Mouse (Mus musculus): ENCODE data around the gene Ikbke. TPM values are rescaled to one million over a fixed set of nuclear protein-coding genes. Genes with fewer than 3 reads are reported as not detected.

Ikbke gene
- polyA plus RNA-seq, 1 experiment from 2014 or later: 1.5 TPM

DNA sequence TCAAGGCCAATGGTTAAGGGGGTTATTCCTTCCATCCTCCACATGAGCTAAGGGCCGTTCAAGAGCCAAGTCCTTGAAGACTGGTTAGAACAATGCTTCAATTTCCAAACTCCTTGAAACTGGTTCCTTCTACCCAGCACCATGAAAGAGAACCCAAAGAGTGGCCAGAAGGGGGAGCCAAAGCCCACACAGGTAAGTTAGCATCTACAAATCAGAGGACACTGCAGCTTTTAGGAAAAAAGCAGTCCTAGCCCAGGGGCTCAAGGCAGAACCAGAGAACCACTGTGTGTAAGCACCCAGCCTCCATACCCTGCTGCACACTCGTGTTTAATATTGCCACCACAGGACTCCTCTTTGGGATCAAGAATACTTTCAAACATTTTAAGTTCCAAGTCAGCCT is 11.2 kb upstream of the Ikbke start:
- Histone ChIP-seq H3K27me3 (ENCODE audit: control insufficient read depth, insufficient read depth, low read length) (no peaks in the 10 kb centered on the region), H3K4me1 (ENCODE audit: control insufficient read depth, insufficient read depth, low read length) (no peaks in the 10 kb centered on the region), H3K4me2 (ENCODE audit: low read depth, severe bottlenecking) (no peak overlapping the region), H3K36me3 (ENCODE audit: control insufficient read depth, insufficient read depth, low read length) (peaks cover 2% of the 10 kb centered on the region; the same call in 1 of the 2 replicates), H3K9ac (ENCODE audit: low read length) (no peak overlapping the region), H3K9me3 (ENCODE audit: control insufficient read depth, low read length) (no peaks in the 10 kb centered on the region), H3K4me3 (ENCODE audit: low read depth, low read length) (no peak overlapping the region), H3K27ac (replicated peaks; ENCODE audit: low read depth, low read length) (no peak overlapping the region)
- WGBS: 43% methylated on average over 2 of the region's 2 CpGs
- ATAC-seq (ENCODE audit: insufficient number of reproducible peaks, low FRiP score, low TSS enrichment, low read depth) (no peak), DNase-seq (ENCODE audit: low spot score) (peak; percentile 78)

DNA sequence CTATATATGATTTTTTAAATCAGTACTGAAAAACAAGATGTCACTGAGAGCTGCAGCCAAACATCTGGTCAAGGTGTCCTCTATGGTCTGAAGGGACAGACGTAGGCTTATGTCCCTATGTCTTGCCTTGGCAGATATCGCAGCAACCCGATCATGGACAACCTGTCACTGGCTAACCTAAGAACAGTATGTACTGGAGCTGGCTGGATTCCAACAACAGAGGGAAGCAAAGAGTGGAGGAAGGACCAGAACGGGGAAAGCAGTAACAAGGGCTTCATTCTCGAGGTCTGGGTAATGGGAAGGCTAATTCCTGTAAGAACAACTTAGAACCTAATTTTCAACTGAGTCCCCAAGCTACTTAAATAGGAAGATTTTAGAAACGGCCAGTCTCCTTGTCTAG is 9.5 kb upstream of the Ikbke start:
- no peaks in the 10 kb centered on the region for H3K4me1 ChIP-seq (ENCODE audit: control insufficient read depth, insufficient read depth, low read length)
- H3K27ac ChIP-seq (replicated peaks; ENCODE audit: low read depth, low read length): no peak overlapping the region
- no peaks in the 10 kb centered on the region for H3K36me3 ChIP-seq (ENCODE audit: control insufficient read depth, insufficient read depth, low read length)
- ATAC-seq (ENCODE audit: insufficient number of reproducible peaks, low FRiP score, low TSS enrichment, low read depth) (no peak), DNase-seq (ENCODE audit: low spot score) (no peak)
- no peaks in the 10 kb centered on the region for H3K9me3 ChIP-seq (ENCODE audit: control insufficient read depth, low read length)
- no peaks in the 10 kb centered on the region for H3K27me3 ChIP-seq (ENCODE audit: control insufficient read depth, insufficient read depth, low read length)
- no peak overlapping the region for H3K4me2 ChIP-seq (ENCODE audit: low read depth, severe bottlenecking)
- no peak overlapping the region for H3K9ac ChIP-seq (ENCODE audit: low read length)
- H3K4me3 ChIP-seq (ENCODE audit: low read depth, low read length): no peak overlapping the region
- 92% methylated on average over 6 of the region's 6 CpGs for WGBS

DNA sequence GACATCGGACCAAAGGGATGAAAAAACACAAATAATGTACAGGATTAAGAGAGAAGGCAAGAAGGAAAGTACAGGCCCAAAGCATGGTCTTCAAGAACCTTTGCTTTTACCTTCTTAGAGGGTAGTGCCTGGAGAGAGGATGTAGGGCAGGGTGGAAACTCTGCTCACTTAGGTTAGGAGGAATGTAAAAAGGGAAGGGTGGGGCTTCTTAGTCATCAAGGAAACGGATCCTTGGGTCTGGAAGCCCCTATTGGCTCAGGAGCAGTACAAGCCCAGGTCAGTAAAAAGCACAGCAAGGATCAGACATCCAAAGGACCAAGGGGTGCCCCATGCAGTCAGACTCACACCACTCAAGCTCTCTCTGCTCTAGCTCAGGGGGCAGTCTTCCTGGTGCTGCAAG is 7.9 kb upstream of the Ikbke start:
- no peak overlapping the region for H3K4me3 ChIP-seq (ENCODE audit: low read depth, low read length)
- no peak overlapping the region for H3K27ac ChIP-seq (replicated peaks; ENCODE audit: low read depth, low read length)
- no peak overlapping the region for H3K9ac ChIP-seq (ENCODE audit: low read length)
- H3K27me3 ChIP-seq (ENCODE audit: control insufficient read depth, insufficient read depth, low read length): no peaks in the 10 kb centered on the region
- H3K4me2 ChIP-seq (ENCODE audit: low read depth, severe bottlenecking): no peak overlapping the region
- ATAC-seq (ENCODE audit: insufficient number of reproducible peaks, low FRiP score, low TSS enrichment, low read depth) (no peak), DNase-seq (ENCODE audit: low spot score) (no peak)
- H3K36me3 ChIP-seq (ENCODE audit: control insufficient read depth, insufficient read depth, low read length): no peaks in the 10 kb centered on the region
- 77% methylated on average over 2 of the region's 2 CpGs for WGBS
- no peaks in the 10 kb centered on the region for H3K9me3 ChIP-seq (ENCODE audit: control insufficient read depth, low read length)
- H3K4me1 ChIP-seq (ENCODE audit: control insufficient read depth, insufficient read depth, low read length): no peaks in the 10 kb centered on the region

DNA sequence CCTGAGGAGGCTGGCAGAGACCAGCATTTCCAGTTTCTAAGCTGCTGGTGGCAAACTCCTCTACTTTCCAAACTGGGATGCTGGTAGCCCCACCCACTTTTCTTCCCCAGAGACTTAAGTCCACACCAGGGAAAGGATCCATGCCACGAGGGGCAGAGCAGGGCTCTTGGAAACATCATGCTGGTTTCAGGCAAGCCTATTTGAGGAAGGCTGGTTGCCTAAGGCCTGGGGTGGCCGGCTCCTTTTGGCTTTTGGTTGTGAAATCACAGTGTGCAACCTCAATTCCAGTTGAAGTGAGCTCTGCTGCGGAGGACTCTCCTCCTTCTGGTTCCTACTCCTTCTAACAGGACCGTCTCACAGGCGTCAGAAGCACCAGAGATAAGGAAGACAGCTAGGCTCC is 7.4 kb upstream of the Ikbke start:
- H3K4me3 ChIP-seq (ENCODE audit: low read depth, low read length): no peak overlapping the region
- H3K27me3 ChIP-seq (ENCODE audit: control insufficient read depth, insufficient read depth, low read length): no peaks in the 10 kb centered on the region
- no peaks in the 10 kb centered on the region for H3K9me3 ChIP-seq (ENCODE audit: control insufficient read depth, low read length)
- H3K9ac ChIP-seq (ENCODE audit: low read length): no peak overlapping the region
- H3K4me2 ChIP-seq (ENCODE audit: low read depth, severe bottlenecking): no peak overlapping the region
- WGBS: 73% methylated on average over 5 of the region's 5 CpGs
- no peak overlapping the region for H3K27ac ChIP-seq (replicated peaks; ENCODE audit: low read depth, low read length)
- H3K36me3 ChIP-seq (ENCODE audit: control insufficient read depth, insufficient read depth, low read length): no peaks in the 10 kb centered on the region
- ATAC-seq (ENCODE audit: insufficient number of reproducible peaks, low FRiP score, low TSS enrichment, low read depth) (no peak), DNase-seq (ENCODE audit: low spot score) (no peak)
- H3K4me1 ChIP-seq (ENCODE audit: control insufficient read depth, insufficient read depth, low read length): no peaks in the 10 kb centered on the region

GRCm38 (mm10) chr1:131284616-131285015 is 5.2 kb upstream of the Ikbke start:
- H3K27me3 ChIP-seq (ENCODE audit: control insufficient read depth, insufficient read depth, low read length): no peaks in the 10 kb centered on the region
- DNase-seq (ENCODE audit: low spot score) (no peak), ATAC-seq (ENCODE audit: insufficient number of reproducible peaks, low FRiP score, low TSS enrichment, low read depth) (no peak)
- H3K27ac ChIP-seq (replicated peaks; ENCODE audit: low read depth, low read length): no peak overlapping the region
- no peak overlapping the region for H3K4me3 ChIP-seq (ENCODE audit: low read depth, low read length)
- H3K4me1 ChIP-seq (ENCODE audit: control insufficient read depth, insufficient read depth, low read length): peaks cover under 1% of the 10 kb centered on the region; the same call in 1 of the 2 replicates
- 86% methylated on average over 4 of the region's 4 CpGs for WGBS
- no peaks in the 10 kb centered on the region for H3K9me3 ChIP-seq (ENCODE audit: control insufficient read depth, low read length)
- H3K9ac ChIP-seq (ENCODE audit: low read length): no peak overlapping the region
- no peaks in the 10 kb centered on the region for H3K36me3 ChIP-seq (ENCODE audit: control insufficient read depth, insufficient read depth, low read length)
- H3K4me2 ChIP-seq (ENCODE audit: low read depth, severe bottlenecking): no peak overlapping the region

- no peaks in the 10 kb centered on the region for H3K36me3 ChIP-seq (ENCODE audit: control insufficient read depth, insufficient read depth, low read length)
- ATAC-seq (ENCODE audit: insufficient number of reproducible peaks, low FRiP score, low TSS enrichment, low read depth): no peak
- H3K9me3 ChIP-seq (ENCODE audit: control insufficient read depth, low read length): no peaks in the 10 kb centered on the region
Observed at GRCm38 (mm10) chr1:131284167-131284566, 4.8 kb upstream of the Ikbke start.

GRCm38 (mm10) chr1:131281731-131282130 is 2.3 kb upstream of the Ikbke start:
- no peaks in the 10 kb centered on the region for H3K36me3 ChIP-seq (ENCODE audit: control insufficient read depth, insufficient read depth, low read length)
- DNase-seq (ENCODE audit: low spot score) (no peak), ATAC-seq (ENCODE audit: insufficient number of reproducible peaks, low FRiP score, low TSS enrichment, low read depth) (no peak)
- H3K27me3 ChIP-seq (ENCODE audit: control insufficient read depth, insufficient read depth, low read length): no peaks in the 10 kb centered on the region
- H3K4me1 ChIP-seq (ENCODE audit: control insufficient read depth, insufficient read depth, low read length): peaks cover 6% of the 10 kb centered on the region
- no peak overlapping the region for H3K4me2 ChIP-seq (ENCODE audit: low read depth, severe bottlenecking)
- no peaks in the 10 kb centered on the region for H3K9me3 ChIP-seq (ENCODE audit: control insufficient read depth, low read length)
- no peak overlapping the region for H3K9ac ChIP-seq (ENCODE audit: low read length)
- H3K4me3 ChIP-seq (ENCODE audit: low read depth, low read length): no peak overlapping the region
- 63% methylated on average over 4 of the region's 4 CpGs for WGBS
- H3K27ac ChIP-seq (replicated peaks; ENCODE audit: low read depth, low read length): no peak overlapping the region

More at GRCm38 (mm10) chr1:131284167-131284566, 4.8 kb upstream of the Ikbke start:
- H3K27ac ChIP-seq (replicated peaks; ENCODE audit: low read depth, low read length): no peak overlapping the region
- peaks cover 3% of the 10 kb centered on the region; the same call in 1 of the 2 replicates for H3K4me1 ChIP-seq (ENCODE audit: control insufficient read depth, insufficient read depth, low read length)
- H3K27me3 ChIP-seq (ENCODE audit: control insufficient read depth, insufficient read depth, low read length): no peaks in the 10 kb centered on the region
- WGBS: 76% methylated on average over 1 of the region's 1 CpGs
- no peak for DNase-seq (ENCODE audit: low spot score)
- no peak overlapping the region for H3K9ac ChIP-seq (ENCODE audit: low read length)
- H3K4me2 ChIP-seq (ENCODE audit: low read depth, severe bottlenecking): no peak overlapping the region
- H3K4me3 ChIP-seq (ENCODE audit: low read depth, low read length): no peak overlapping the region

DNA sequence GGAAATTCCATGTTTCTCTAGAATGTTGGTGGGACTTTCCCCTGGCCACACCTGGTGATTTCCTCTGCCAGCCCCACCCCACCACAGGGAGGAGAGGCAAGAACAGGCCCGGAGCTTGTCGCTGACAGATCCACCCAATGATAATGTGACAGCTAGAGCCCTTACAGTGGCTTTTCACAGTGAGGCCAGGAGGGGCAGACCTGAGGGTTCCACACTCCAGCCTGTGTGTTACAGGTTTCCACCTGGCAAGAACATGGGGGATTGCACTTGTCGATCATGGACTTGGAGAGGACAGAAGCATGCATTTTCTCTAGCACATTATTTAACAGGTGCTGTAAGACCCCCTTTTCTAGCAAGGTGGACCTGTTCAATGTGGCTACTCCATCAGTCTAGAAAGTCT is 874 bp upstream of the Ikbke start:
- Histone ChIP-seq H3K9ac (ENCODE audit: low read length) (no peak overlapping the region), H3K4me3 (ENCODE audit: low read depth, low read length) (no peak overlapping the region), H3K4me2 (ENCODE audit: low read depth, severe bottlenecking) (no peak overlapping the region), H3K36me3 (ENCODE audit: control insufficient read depth, insufficient read depth, low read length) (no peaks in the 10 kb centered on the region), H3K27ac (replicated peaks; ENCODE audit: low read depth, low read length) (no peak overlapping the region), H3K27me3 (ENCODE audit: control insufficient read depth, insufficient read depth, low read length) (no peaks in the 10 kb centered on the region), H3K9me3 (ENCODE audit: control insufficient read depth, low read length) (no peaks in the 10 kb centered on the region), H3K4me1 (ENCODE audit: control insufficient read depth, insufficient read depth, low read length) (peaks cover 6% of the 10 kb centered on the region)
- DNase-seq (ENCODE audit: low spot score) (no peak), ATAC-seq (ENCODE audit: insufficient number of reproducible peaks, low FRiP score, low TSS enrichment, low read depth) (no peak)
- 41% methylated on average over 3 of the region's 3 CpGs for WGBS
